Mouse (Mus musculus) MEL (cell line): Measurements from ENCODE around the gene Nadk.

Experiments
- CTCF ChIP-seq, 3 experiments: IDR thresholded peaks in 2 of 3; conservative IDR thresholded peaks in 1 of 3; 2 replicates each; pipeline ENCODE4 v1.5.1; 2011 to 2012; ENCODE audit warnings: low read length in 3 of 3, low read depth in 2 of 3, mild to moderate bottlenecking in 2 of 3, improper control_type of control experiment in 1 of 3, inconsistent platforms in 1 of 3, mixed read lengths in 1 of 3, moderate library complexity in 1 of 3; ENCODE audit not compliant: control insufficient read depth in 1 of 3, insufficient read depth in 1 of 3, poor library complexity in 1 of 3, severe bottlenecking in 1 of 3
- ELF1 ChIP-seq: IDR thresholded peaks from 2 replicates; pipeline ENCODE4 v1.6.1; 2014; ENCODE audit warnings: low read depth, mild to moderate bottlenecking, inconsistent platforms, low read length, improper control_type of control experiment, moderate library complexity
- EP300 ChIP-seq, 2 experiments: IDR thresholded peaks; 2 replicates each; pipeline ENCODE4 v1.6.1; 2011; ENCODE audit warnings: improper control_type of control experiment in 2 of 2, low read length in 2 of 2, low read depth in 1 of 2, mild to moderate bottlenecking in 1 of 2
- KAT2A ChIP-seq: conservative IDR thresholded peaks from 2 replicates; pipeline ENCODE4 v1.6.1; 2012; ENCODE audit warnings: low read depth, low read length, improper control_type of control experiment, inconsistent platforms
- MYB ChIP-seq: IDR thresholded peaks from 2 replicates; pipeline ENCODE4 v1.6.1; 2011; ENCODE audit warnings: mild to moderate bottlenecking, low read depth, low read length, improper control_type of control experiment
- POLR2A ChIP-seq, 2 experiments: IDR thresholded peaks; 2 replicates each; pipeline ENCODE4 v1.6.1; 2011 to 2012; ENCODE audit warnings: low read length in 2 of 2, mild to moderate bottlenecking in 2 of 2, control low read depth in 1 of 2, improper control_type of control experiment in 1 of 2, low read depth in 1 of 2, moderate library complexity in 1 of 2; ENCODE audit not compliant: control insufficient read depth in 1 of 2, insufficient read depth in 1 of 2, poor library complexity in 1 of 2
- TAL1 ChIP-seq: IDR thresholded peaks from 2 replicates; pipeline ENCODE4 v1.6.1; 2012; ENCODE audit warnings: mild to moderate bottlenecking, inconsistent platforms, low read length, moderate library complexity, mixed read lengths
- TBP ChIP-seq: IDR thresholded peaks from 2 replicates; pipeline ENCODE4 v1.8.0; 2011; ENCODE audit warnings: low read depth, low read length, improper control_type of control experiment
- USF2 ChIP-seq, 2 experiments: IDR thresholded peaks; 2 replicates each; pipeline ENCODE4 v1.6.1; 2011 to 2012; ENCODE audit warnings: improper control_type of control experiment in 2 of 2, low read length in 2 of 2, borderline replicate concordance in 1 of 2, inconsistent platforms in 1 of 2, low read depth in 1 of 2, mild to moderate bottlenecking in 1 of 2; ENCODE audit not compliant: insufficient read depth in 1 of 2
- ZNF384 ChIP-seq: IDR thresholded peaks from 2 replicates; pipeline ENCODE4 v1.6.1; 2012; ENCODE audit warnings: low read depth, mild to moderate bottlenecking, inconsistent platforms, low read length, improper control_type of control experiment

DNA sequence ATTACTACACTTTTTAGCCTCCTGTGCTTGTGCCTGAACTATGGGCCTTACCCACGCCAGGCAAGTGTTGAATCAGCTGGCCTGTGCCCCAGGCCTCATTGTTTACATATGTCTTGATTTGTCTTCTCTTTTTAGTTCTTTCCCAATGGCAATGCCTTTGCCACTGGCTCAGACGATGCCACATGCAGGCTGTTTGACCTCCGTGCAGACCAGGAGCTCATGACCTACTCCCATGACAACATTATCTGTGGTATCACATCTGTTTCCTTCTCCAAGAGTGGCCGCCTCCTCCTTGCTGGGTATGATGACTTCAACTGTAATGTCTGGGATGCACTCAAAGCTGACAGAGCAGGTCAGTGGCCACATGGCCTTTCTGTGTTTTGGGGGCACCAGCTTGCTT is 7.3 kb upstream of the Nadk start:
- no peak for TF ChIP-seq CTCF (IDR thresholded peaks at IDR 0.05 in 2 of 3, conservative IDR thresholded peaks at IDR 0.05 in 1 of 3; ENCODE audit: control insufficient read depth in 1 of 3, insufficient read depth in 1 of 3, low read depth in 2 of 3, low read length in 3 of 3, poor library complexity in 1 of 3, severe bottlenecking in 1 of 3)
- 0 out of 2 replicates have a peak, but pooled peaks have one; percentile 30 for TF ChIP-seq TAL1
- TF ChIP-seq KAT2A, result no peak
- no peak for TF ChIP-seq USF2 (IDR thresholded peaks at IDR 0.05; ENCODE audit: borderline replicate concordance in 1 of 2, insufficient read depth in 1 of 2, low read depth in 1 of 2, low read length in 2 of 2)
- no peak for TF ChIP-seq TBP
- TF ChIP-seq ELF1, result no peak
- TF ChIP-seq ZNF384, result no peak
- TF ChIP-seq POLR2A (IDR thresholded peaks at IDR 0.05; ENCODE audit: control insufficient read depth in 1 of 2, insufficient read depth in 1 of 2, low read depth in 1 of 2, low read length in 2 of 2, poor library complexity in 1 of 2), result no peak
- no peak for TF ChIP-seq MYB
- TF ChIP-seq EP300 (IDR thresholded peaks at IDR 0.05; ENCODE audit: low read depth in 1 of 2, low read length in 2 of 2), result no peak
